Mouse (Mus musculus): ENCODE data around the gene Serpina11. TPM values are rescaled to one million over a fixed set of nuclear protein-coding genes. Genes with fewer than 3 reads are reported as not detected.

The Serpina11 gene
- polyA plus RNA-seq, 1 experiment from 2014 or later, result not detected

DNA sequence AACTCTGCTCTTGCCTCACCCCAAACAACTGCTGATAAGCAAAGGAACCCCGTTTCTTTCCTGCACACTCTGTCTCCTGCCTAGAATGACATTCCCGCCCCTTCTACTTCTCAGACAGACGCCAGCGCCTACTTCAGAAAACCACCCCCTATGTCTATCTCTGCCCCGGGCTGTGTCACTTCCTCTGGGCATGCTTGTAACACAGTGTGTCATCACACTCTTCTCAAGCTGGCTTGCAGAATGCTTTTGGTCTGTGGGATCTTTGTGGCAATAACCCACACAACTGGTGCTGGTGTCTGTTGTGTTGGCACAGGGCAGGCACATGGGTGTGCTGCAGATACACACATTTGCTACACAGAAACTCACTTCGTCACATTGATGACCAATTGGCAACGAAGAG, 3.2 kb upstream of the Serpina11 start:
- H3K27me3 ChIP-seq (ENCODE audit: low read depth, poor library complexity, severe bottlenecking), result no peaks in the 10 kb centered on the region
- no peak overlapping the region for H3K4me3 ChIP-seq
- no peaks in the 10 kb centered on the region for H3K36me3 ChIP-seq
- H3K4me1 ChIP-seq, result 0 out of 2 replicates have a peak, but pooled peaks cover 6% of the 10 kb centered on the region
- no peak for DNase-seq (ENCODE audit: low spot score)
- H3K27ac ChIP-seq, result no peak overlapping the region
- WGBS, result 76% methylated on average over 7 of the region's 7 CpGs
- H3K9me3 ChIP-seq (replicated peaks), result no peaks in the 10 kb centered on the region

DNA sequence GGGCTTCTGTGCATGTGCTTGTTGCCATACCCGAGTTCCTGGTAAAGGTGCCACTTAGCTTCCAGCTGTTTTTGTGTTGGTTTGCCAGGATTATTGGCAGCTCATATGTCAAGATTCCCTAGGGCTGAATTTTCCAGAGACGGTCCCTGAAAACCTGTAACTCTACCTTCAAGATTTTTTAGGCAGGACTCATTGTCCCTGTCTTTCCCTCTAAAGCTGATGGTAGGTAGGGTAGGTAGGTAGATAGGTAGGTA, 316 bp downstream of the Serpina11 start:
- H3K9me3 ChIP-seq (replicated peaks), result no peaks in the 10 kb centered on the region
- WGBS, result 64% methylated on average over 2 of the region's 2 CpGs
- no peaks in the 10 kb centered on the region for H3K4me1 ChIP-seq
- H3K4me3 ChIP-seq, result no peak overlapping the region
- no peak overlapping the region for H3K27ac ChIP-seq
- no peak for DNase-seq (ENCODE audit: low spot score)
- H3K27me3 ChIP-seq (ENCODE audit: low read depth, poor library complexity, severe bottlenecking), result no peaks in the 10 kb centered on the region
- no peaks in the 10 kb centered on the region for H3K36me3 ChIP-seq

DNA sequence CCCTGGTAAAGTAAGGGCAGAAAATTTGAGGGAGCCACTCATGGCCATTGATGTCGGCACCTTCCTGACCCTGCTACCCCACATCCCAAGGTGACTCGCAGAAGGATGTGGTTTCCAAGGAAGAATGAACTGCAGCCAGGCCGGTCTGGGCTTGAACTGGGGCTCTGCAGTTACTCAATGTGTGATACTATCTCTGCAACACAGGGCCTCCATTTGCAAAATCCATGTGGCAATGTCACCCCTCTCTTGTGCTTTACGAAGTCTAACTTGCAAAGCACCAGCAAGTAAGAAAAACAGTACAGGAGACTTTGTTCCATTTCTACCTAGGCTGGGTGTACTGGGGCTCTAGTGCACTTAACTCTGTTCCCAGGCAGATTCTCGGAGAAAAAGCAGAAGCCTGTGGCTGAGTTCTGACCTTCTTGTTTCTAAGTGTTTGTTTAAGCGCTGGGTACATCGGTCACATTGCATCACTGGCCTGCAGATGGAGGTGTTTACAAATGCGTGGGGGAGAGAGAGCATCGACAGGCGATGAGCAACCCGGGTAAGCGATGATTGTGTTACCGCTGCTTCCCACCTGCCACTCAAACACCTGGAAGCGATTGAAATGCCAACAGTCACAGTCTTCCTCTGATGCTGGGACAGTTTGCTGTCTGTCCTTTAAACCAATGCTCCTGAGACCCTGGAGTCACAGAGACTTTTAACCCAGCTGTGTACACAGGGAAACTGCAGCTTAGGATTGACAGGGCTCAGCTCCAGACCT, 823 bp downstream of the Serpina11 start:
- H3K36me3 ChIP-seq, result no peaks in the 10 kb centered on the region
- H3K4me3 ChIP-seq, result no peak overlapping the region
- no peaks in the 10 kb centered on the region for H3K4me1 ChIP-seq
- H3K27me3 ChIP-seq (ENCODE audit: low read depth, poor library complexity, severe bottlenecking), result no peaks in the 10 kb centered on the region
- no peak overlapping the region for H3K27ac ChIP-seq
- H3K9me3 ChIP-seq (replicated peaks), result no peaks in the 10 kb centered on the region
- 64% methylated on average over 14 of the region's 14 CpGs for WGBS
- DNase-seq (ENCODE audit: low spot score), result no peak

DNA sequence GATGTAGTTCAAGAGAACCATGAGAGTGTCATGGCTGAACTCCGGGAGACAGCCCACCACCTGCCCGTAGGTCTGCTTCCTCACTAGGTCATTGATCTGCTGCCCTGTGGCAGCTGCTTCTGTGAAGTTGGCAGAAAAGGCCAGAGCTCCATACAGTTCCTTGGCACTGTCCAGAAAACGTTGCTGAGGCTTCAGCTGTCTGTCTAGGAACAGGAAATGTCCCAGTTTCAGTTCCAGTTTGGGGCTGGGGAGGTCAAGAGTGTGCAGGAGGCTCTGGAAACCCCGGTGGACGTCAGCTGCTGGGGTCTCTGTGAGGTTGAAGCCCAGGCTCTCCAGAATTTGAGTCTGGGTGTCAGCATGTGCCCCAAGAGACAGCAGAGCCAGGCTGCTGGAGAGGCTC, 3.9 kb downstream of the Serpina11 start:
- no peaks in the 10 kb centered on the region for H3K36me3 ChIP-seq
- H3K9me3 ChIP-seq (replicated peaks), result no peaks in the 10 kb centered on the region
- no peak overlapping the region for H3K4me3 ChIP-seq
- WGBS, result 71% methylated on average over 5 of the region's 5 CpGs
- H3K27me3 ChIP-seq (ENCODE audit: low read depth, poor library complexity, severe bottlenecking), result no peaks in the 10 kb centered on the region
- no peak overlapping the region for H3K27ac ChIP-seq
- H3K4me1 ChIP-seq, result no peaks in the 10 kb centered on the region
- no peak for DNase-seq (ENCODE audit: low spot score)

DNA sequence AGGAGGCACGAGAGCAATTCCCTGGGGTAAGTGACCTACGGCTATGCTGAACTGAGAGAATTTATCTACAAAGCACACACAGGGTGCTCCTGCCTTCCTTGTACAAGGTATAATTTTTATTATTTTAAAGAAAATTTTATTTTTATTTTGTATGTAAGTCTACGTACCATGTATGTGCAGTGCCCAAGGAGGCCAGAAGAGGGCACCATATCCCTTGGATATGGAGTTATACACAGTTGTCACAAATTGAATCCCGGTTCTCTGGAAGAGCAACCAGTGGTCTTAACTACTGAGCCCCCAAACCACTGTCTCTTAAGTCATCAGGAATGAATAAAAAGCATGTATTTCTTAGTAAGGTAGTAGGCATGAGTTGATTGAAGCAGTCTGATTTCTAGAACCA, 4.8 kb downstream of the Serpina11 start:
- H3K27me3 ChIP-seq (ENCODE audit: low read depth, poor library complexity, severe bottlenecking), result no peaks in the 10 kb centered on the region
- 71% methylated on average over 4 of the region's 4 CpGs for WGBS
- H3K4me3 ChIP-seq, result no peak overlapping the region
- no peaks in the 10 kb centered on the region for H3K4me1 ChIP-seq
- H3K36me3 ChIP-seq, result no peaks in the 10 kb centered on the region
- DNase-seq (ENCODE audit: low spot score), result peak; percentile 54
- H3K9me3 ChIP-seq (replicated peaks), result no peaks in the 10 kb centered on the region
- no peak overlapping the region for H3K27ac ChIP-seq

DNA sequence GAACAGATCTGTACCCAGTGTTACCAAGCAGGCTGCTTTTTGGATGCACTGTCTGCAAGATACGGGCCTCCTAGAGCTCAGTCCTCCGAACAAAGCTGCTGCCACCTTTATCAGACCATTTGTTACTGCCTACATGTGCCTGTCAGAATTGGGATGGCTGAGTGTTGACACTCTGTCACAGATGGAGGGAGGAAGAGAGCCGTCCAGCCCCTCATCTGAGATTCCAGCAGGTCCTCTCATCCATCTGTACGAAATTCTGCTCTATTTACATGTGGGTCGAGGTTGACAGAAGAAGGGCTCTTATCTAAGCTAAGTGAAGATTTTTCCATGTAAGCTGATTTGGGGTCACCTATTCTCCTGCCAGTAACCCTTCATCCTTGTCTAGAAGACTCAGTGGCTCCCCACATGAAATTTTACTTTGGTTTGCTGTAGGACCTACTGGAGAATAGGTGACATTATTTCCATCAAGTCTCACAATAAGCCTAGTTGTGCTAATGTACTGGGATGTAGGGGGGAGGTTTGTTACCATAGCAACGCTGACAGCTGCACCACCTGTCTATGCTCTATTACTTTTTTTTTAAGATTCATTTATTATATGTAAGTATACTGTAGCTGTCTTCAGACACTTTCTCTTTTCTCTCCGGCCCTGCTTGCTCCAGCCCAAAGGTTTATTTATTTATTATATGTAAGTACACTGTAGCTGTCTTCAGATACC, 8.0 kb downstream of the Serpina11 start:
- no peaks in the 10 kb centered on the region for H3K36me3 ChIP-seq
- H3K4me3 ChIP-seq, result no peak overlapping the region
- H3K9me3 ChIP-seq (replicated peaks), result no peaks in the 10 kb centered on the region
- peaks cover 7% of the 10 kb centered on the region for H3K4me1 ChIP-seq
- 73% methylated on average over 7 of the region's 7 CpGs for WGBS
- H3K27me3 ChIP-seq (ENCODE audit: low read depth, poor library complexity, severe bottlenecking), result no peaks in the 10 kb centered on the region
- DNase-seq (ENCODE audit: low spot score), result no peak
- no peak overlapping the region for H3K27ac ChIP-seq

DNA sequence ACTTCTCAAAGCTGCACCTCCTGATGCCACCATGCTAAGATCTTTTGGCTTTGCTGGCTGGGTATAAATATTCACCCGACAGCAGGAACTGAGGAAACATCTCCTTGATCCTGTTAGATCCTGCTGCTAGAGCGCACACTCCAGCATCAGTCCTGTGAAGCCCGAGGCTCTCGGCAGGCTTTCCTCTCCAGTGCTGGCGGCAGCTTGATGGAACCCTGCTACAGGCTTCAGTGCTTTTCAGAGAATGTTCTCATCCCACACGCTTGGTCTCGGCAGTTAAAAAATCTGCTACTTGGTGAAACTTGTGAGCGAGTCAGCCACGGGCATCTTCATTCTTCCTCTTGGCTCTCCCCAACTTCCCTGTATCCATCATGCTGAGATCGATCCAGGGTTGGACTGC, 11.5 kb downstream of the Serpina11 start:
- Histone ChIP-seq H3K36me3 (no peaks in the 10 kb centered on the region), H3K9me3 (replicated peaks) (no peaks in the 10 kb centered on the region), H3K27me3 (ENCODE audit: low read depth, poor library complexity, severe bottlenecking) (no peaks in the 10 kb centered on the region), H3K4me3 (no peak overlapping the region), H3K27ac (no peak overlapping the region), H3K4me1 (peaks cover 7% of the 10 kb centered on the region)
- 83% methylated on average over 10 of the region's 10 CpGs for WGBS
- no peak for DNase-seq (ENCODE audit: low spot score)

DNA sequence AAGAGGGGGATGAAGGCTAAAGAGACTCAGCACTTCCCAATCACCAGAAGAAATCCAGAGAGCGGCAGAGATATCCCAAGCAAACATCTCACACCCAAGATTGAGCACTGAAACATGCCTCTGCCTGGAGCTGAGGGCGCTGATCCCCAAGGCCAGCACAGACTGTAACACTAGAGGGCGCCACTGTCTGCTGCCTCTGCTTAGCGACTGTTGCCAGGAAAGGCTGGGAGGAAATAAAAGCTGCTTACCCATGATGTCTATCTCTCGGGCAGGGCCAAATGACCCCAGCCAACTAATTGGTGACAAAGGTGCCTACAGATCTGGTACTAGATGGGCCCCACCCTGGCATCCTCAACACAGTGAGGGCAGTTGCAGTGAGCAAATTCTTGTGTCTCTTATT, 11.9 kb downstream of the Serpina11 start:
- WGBS, result 41% methylated on average over 5 of the region's 5 CpGs

DNA sequence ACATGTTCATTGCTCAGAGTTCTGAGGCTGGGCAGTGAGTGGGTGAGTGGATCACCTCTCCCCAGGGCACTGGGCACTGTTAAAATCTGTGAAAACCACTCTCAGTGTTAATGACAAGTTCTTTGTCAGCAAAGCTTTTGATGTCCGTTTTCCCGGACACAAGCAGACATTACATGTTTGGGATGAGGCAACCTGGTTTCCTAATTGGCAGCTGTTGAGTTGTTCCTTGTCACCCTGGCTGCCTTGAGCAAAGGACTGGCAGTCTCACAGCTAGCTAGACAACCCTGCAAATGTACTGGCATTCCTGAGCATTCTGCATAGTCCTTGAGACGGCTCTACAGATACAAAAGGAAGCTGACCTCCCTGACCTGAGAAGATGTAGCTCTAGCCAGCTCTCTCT, 12.7 kb downstream of the Serpina11 start:
- no peak overlapping the region for H3K27ac ChIP-seq
- no peak overlapping the region for H3K4me3 ChIP-seq
- peaks cover 7% of the 10 kb centered on the region for H3K4me1 ChIP-seq
- no peak for DNase-seq (ENCODE audit: low spot score)
- H3K36me3 ChIP-seq, result no peaks in the 10 kb centered on the region
- WGBS, result 78% methylated on average over 3 of the region's 3 CpGs
- H3K9me3 ChIP-seq (replicated peaks), result no peaks in the 10 kb centered on the region
- no peaks in the 10 kb centered on the region for H3K27me3 ChIP-seq (ENCODE audit: low read depth, poor library complexity, severe bottlenecking)

More for the DNA sequence above, 11.9 kb downstream of the Serpina11 start:
- DNase-seq (ENCODE audit: low spot score), result peak; percentile 49
- H3K4me1 ChIP-seq, result peaks cover 7% of the 10 kb centered on the region
- H3K4me3 ChIP-seq, result no peak overlapping the region
- H3K27me3 ChIP-seq (ENCODE audit: low read depth, poor library complexity, severe bottlenecking), result no peaks in the 10 kb centered on the region
- no peaks in the 10 kb centered on the region for H3K9me3 ChIP-seq (replicated peaks)
- H3K27ac ChIP-seq, result no peak overlapping the region
- no peaks in the 10 kb centered on the region for H3K36me3 ChIP-seq

DNA sequence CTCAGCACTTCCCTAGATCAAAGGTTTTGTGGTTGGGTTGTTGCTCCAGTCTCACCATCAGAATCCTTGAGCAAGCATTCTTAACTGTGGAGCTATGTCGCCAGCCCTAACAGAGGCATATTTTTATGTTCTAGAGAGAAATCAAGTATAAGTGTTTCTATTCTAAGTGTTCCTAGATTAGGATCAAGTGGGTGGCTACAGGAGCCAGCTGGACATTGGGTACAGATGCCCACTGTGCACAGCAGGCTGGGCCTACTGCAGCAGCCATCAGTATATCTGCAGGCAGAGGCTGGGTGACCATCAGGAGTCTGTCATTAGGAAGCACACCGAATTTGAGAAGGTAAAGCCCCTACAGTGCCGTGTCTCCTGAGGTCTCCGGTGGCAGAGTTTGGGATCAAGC, 18.7 kb downstream of the Serpina11 start:
- 91% methylated on average over 4 of the region's 4 CpGs for WGBS
- H3K9me3 ChIP-seq (replicated peaks), result no peaks in the 10 kb centered on the region
- DNase-seq (ENCODE audit: low spot score), result no peak
- no peaks in the 10 kb centered on the region for H3K27me3 ChIP-seq (ENCODE audit: low read depth, poor library complexity, severe bottlenecking)
- no peak overlapping the region for H3K27ac ChIP-seq
- no peak overlapping the region for H3K4me3 ChIP-seq
- H3K4me1 ChIP-seq, result no peaks in the 10 kb centered on the region
- H3K36me3 ChIP-seq, result no peaks in the 10 kb centered on the region

DNA sequence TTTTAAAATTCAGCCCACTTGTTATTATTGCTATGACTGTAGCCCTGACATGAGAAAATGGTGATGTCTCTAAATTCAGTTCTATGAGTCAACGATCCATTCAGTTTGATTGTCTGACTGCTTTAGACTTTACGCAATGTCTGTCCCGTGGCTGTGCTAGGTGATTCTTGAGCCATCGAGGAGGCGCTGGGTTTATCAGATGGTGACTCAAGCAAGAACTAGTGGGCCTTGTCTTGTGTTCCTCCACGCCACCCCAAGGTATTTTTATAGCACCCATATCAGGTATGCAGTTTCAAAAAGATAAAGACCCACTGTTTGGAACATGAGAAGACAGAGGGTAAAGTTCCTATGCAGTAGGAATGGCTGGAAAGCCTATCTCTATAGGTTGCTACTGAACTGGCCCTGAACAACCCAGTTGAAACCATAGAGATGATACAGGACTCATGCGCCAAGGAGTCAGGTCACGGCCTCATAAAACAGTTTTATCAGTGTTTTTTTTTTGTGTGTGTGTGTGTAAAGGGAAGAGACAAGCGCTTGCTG, 20.1 kb downstream of the Serpina11 start:
- WGBS, result 94% methylated on average over 9 of the region's 9 CpGs
- no peak overlapping the region for H3K27ac ChIP-seq
- H3K4me1 ChIP-seq, result no peaks in the 10 kb centered on the region
- H3K4me3 ChIP-seq, result no peak overlapping the region
- H3K27me3 ChIP-seq (ENCODE audit: low read depth, poor library complexity, severe bottlenecking), result no peaks in the 10 kb centered on the region
- no peak for DNase-seq (ENCODE audit: low spot score)
- no peaks in the 10 kb centered on the region for H3K9me3 ChIP-seq (replicated peaks)
- H3K36me3 ChIP-seq, result no peaks in the 10 kb centered on the region

DNA sequence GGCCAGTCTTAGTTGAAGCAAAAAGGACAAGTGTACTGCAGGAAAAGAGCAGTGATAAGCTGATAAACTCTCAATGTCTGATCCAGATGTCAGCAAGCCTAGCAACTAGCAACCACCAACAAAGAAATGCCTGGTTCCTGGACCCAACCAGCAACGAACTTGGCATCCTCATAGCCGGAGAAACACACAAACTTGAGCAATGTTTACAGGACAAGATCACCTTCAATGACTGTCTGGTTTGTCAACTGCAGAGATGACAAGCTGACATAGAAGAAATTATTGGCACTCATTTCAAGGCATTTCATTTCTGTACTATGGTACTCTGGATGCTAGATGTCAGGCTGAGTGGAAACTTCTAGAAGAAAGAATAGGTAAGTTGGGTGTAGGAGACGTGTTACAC, 23.0 kb downstream of the Serpina11 start:
- no peaks in the 10 kb centered on the region for H3K36me3 ChIP-seq
- no peaks in the 10 kb centered on the region for H3K27me3 ChIP-seq (ENCODE audit: low read depth, poor library complexity, severe bottlenecking)
- no peaks in the 10 kb centered on the region for H3K9me3 ChIP-seq (replicated peaks)
- 75% methylated on average over 3 of the region's 3 CpGs for WGBS
- no peak overlapping the region for H3K4me3 ChIP-seq
- no peak for DNase-seq (ENCODE audit: low spot score)
- no peak overlapping the region for H3K27ac ChIP-seq
- H3K4me1 ChIP-seq, result no peaks in the 10 kb centered on the region

DNA sequence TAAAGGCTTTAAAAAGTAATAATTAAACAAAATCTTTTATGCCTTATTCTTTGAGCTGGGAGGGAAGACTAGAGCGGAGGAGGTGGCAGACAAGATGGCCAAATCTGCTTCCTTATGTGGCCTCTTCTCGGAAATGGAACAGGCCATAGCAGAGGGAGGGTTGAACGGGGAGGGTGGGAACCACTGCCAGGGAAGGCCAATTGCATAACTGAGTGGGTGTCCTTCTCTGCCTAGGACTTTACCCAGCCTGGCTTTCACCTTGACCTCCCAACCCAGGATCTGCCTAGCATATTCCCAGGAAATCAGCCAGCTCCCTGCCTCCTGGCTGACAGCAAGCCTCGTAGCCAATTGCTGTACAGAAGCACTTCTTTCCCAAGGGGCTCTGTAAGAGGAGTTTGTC, 26.5 kb downstream of the Serpina11 start:
- 85% methylated on average over 4 of the region's 4 CpGs for WGBS
- H3K4me1 ChIP-seq, result no peaks in the 10 kb centered on the region

More for the DNA sequence above, 26.5 kb downstream of the Serpina11 start:
- Histone ChIP-seq H3K27me3 (ENCODE audit: low read depth, poor library complexity, severe bottlenecking) (no peaks in the 10 kb centered on the region), H3K4me3 (no peak overlapping the region), H3K27ac (no peak overlapping the region), H3K9me3 (replicated peaks) (no peaks in the 10 kb centered on the region), H3K36me3 (no peaks in the 10 kb centered on the region)
- DNase-seq (ENCODE audit: low spot score), result no peak
